ENCODE assay signal across 9 mouse cellular contexts in the genomic region with DNA sequence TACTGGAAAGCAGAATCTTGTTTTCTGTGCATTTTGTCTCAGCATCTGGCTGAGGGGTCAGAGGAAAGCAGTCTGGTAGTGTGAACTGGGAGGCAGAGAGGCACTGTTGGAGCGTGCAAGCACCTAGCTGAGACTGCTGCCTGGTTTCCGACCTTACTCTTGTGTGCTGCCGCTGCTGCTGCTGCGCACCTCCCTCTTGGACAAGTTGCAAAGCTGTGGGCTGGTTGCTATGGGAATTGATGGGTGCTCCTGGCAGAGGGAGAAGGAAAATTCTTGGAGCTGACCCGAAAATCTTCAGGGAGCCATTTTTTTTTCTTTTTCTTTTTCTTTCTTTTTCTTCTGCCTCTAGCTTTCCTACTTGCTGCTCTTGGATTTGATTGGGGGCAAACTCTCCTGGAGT.
A peak's percentile ranks its signal among the peaks of the same experiment; 100 is the strongest.
DNase-seq lines count a peak whose midpoint lies in the region; ATAC-seq and TF ChIP-seq lines count a peak whose summit lies in the region.
"Had no signal": no experiment of that assay in that cellular context is flagged by ENCODE, and none has a peak within 500 bp of the region (broad histone marks: within the 10 kb centered on the region; RNA-seq: fewer than 3 reads in every experiment).

No protein-coding gene starts in this region.

- WGBS in liver, postnatal 0 days (ENCODE audit: insufficient replicate concordance) = 79% methylated on average over 5 of the region's 5 CpGs
- WGBS in hindbrain, embryonic 13.5 days = 83% methylated on average over 5 of the region's 5 CpGs

- H3K4me3 ChIP-seq in liver, postnatal 0 days (ENCODE audit: low read depth, low read length) = no peak overlapping the region
- no peak overlapping the region for H3K4me3 ChIP-seq in hindbrain, embryonic 13.5 days
- H3K4me3 ChIP-seq: liver, embryonic 15.5 days had no signal

- DNase-seq in heart, postnatal 10 days = peak; percentile 26 to 28
- no peak for DNase-seq in heart, adult 11 months
- peak; percentile 46 for DNase-seq in ZHBTc4 (ENCODE audit: low read depth, low spot score)
- DNase-seq in kidney, postnatal 14 days = peak; percentile 30
- peak; percentile 51 for DNase-seq in lung, postnatal 14 days
- no peak for DNase-seq in neural tube, embryonic 10.5 days (ENCODE audit: extremely low spot score, low spot score)
- DNase-seq in liver, postnatal 0 days = no peak

- TF ChIP-seq CTCF in liver, postnatal 0 days (IDR thresholded peaks at IDR 0.05; ENCODE audit: low read depth) = no peak

- intact Hi-C loops in heart, postnatal 10 days (cut with DNase I) = no loop called here

- ATAC-seq in liver, postnatal 0 days = no peak
- ATAC-seq in hindbrain, embryonic 13.5 days (ENCODE audit: low FRiP score) = no peak

- no peaks in the 10 kb centered on the region for H3K36me3 ChIP-seq in liver, postnatal 0 days (replicated peaks; ENCODE audit: insufficient read depth, low read length)
- H3K36me3 ChIP-seq in hindbrain, embryonic 13.5 days = no peaks in the 10 kb centered on the region
- H3K36me3 ChIP-seq: liver, embryonic 15.5 days had no signal

- H3K27me3 ChIP-seq in liver, postnatal 0 days (ENCODE audit: insufficient read depth, low read length) = no peaks in the 10 kb centered on the region
- H3K27me3 ChIP-seq in hindbrain, embryonic 13.5 days = no peaks in the 10 kb centered on the region
- H3K27me3 ChIP-seq: liver, embryonic 15.5 days had no signal

- no peak overlapping the region for H3K4me2 ChIP-seq in liver, postnatal 0 days (ENCODE audit: low read depth, low read length)
- H3K4me2 ChIP-seq in hindbrain, embryonic 13.5 days = no peak overlapping the region
- H3K4me2 ChIP-seq: liver, embryonic 15.5 days had no signal

- H3K4me1 ChIP-seq in liver, postnatal 0 days (ENCODE audit: insufficient read depth) = peaks cover 3% of the 10 kb centered on the region; the same call in 1 of the 2 replicates
- peaks cover 10% of the 10 kb centered on the region; the same call in 1 of the 2 replicates for H3K4me1 ChIP-seq in hindbrain, embryonic 13.5 days (replicated peaks)
- H3K4me1 ChIP-seq: liver, embryonic 15.5 days had no signal

- TF ChIP-seq EP300 in liver, postnatal 0 days (IDR thresholded peaks at IDR 0.05; ENCODE audit: low read depth) = no peak

- no peaks in the 10 kb centered on the region for H3K9me3 ChIP-seq in liver, postnatal 0 days (ENCODE audit: low read length)
- H3K9me3 ChIP-seq in hindbrain, embryonic 13.5 days = no peaks in the 10 kb centered on the region
- H3K9me3 ChIP-seq: liver, embryonic 15.5 days had no signal

- no peak overlapping the region for H3K27ac ChIP-seq in liver, postnatal 0 days (ENCODE audit: low read depth)
- no peak overlapping the region for H3K27ac ChIP-seq in hindbrain, embryonic 13.5 days
- H3K27ac ChIP-seq: liver, embryonic 15.5 days had no signal

- no peak overlapping the region for H3K9ac ChIP-seq in liver, postnatal 0 days (replicated peaks)
- no peak overlapping the region for H3K9ac ChIP-seq in hindbrain, embryonic 13.5 days
- H3K9ac ChIP-seq: liver, embryonic 15.5 days had no signal

Comparison
In these comparisons a context has a peak if more than half of its experiments do, and no peak if none do; other contexts are left out.
1. DNase-seq: peak in heart, postnatal 10 days (2 of 2), ZHBTc4 (single experiment), kidney, postnatal 14 days (single experiment) and lung, postnatal 14 days (single experiment); none in heart, adult 11 months (single experiment), neural tube, embryonic 10.5 days (single experiment) and liver, postnatal 0 days (single experiment).